Mouse (Mus musculus) lung, postnatal 0 days (tissue): Measurements from ENCODE around the gene Vegfb.

Source experiments
- CTCF ChIP-seq: IDR thresholded peaks from 2 replicates; pipeline ENCODE4 v1.5.1; 2016; ENCODE audit warnings: antibody characterized with exemption, mild to moderate bottlenecking
- EP300 ChIP-seq: IDR thresholded peaks from 2 replicates; pipeline ENCODE4 v1.6.1; 2016; ENCODE audit warnings: antibody characterized with exemption, mild to moderate bottlenecking, control low read depth

- TF ChIP-seq CTCF (no peak), EP300 (no peak)
These were observed 37.5 kb downstream of the Vegfb start for GRCm38 (mm10) chr19:6949951-6950350.
